Mouse (Mus musculus) embryonic stem cell, embryonic (primary cell): ENCODE results near the gene Wdr45b.
"Not testable (repeated sequence)": the region's sequence is repeated elsewhere in the genome, so short reads cannot be mapped to it uniquely, and the experiment has no call there.

Experiments used
- CTCF ChIA-PET, 4 experiments: fragments of 300-600 bp in 2 of 4; fragments of 350-600 bp in 2 of 4; sonication (Branson Sonifier 250); formaldehyde crosslinking; loops; one replicate each; lab custom pipeline; 2022; ENCODE audit warnings: inconsistent platforms in 2 of 4; lab: Charles Lee
- POLR2A ChIA-PET, 4 experiments: fragments of 300-600 bp in 2 of 4; fragments of 350-600 bp in 2 of 4; sonication (Branson Sonifier 250); formaldehyde crosslinking; loops; one replicate each; lab custom pipeline; 2022; ENCODE audit warnings: antibody characterized with exemption in 4 of 4, inconsistent platforms in 1 of 4; lab: Charles Lee

The Wdr45b gene

GRCm38 (mm10) chr11:121348166-121348565, 6.1 kb downstream of the Wdr45b start:
- ChIA-PET CTCF (interaction anchor here (0.7 to 1.2 kb wide), 6 partner anchors 9 to 1421 kb away, joined by 4 to 10 read pairs (median 5); partner anchors contain the start of gene Narf (in 1 of the 4)), POLR2A (interaction anchor here in 1 of 4 experiments (0.9 to 1.1 kb wide), 2 partner anchors 10 to 15 kb away, joined by 3 read pairs; no protein-coding TSS in a partner anchor)

DNA sequence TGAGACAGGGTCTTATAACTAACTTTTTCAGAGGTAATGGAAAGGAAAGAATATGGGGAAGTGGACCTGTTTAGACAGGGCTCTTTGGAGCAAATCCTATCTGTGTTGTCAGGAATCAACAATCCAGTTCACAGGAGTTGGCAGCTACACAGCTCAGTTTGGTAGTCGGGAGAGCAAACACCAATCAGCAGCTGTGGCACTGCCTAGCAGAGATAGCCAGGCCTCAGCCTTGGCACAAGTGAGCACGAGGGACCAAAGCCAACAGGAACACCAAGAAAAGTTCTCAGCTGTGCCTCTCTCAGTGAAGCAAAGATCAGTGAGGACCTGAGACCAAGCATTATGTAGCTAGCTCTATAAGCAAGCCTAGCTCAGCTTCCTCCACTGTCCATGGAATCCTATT, 7.2 kb downstream of the Wdr45b start:
- CTCF ChIA-PET = interaction anchor here in 1 of 4 experiments (0.7 kb wide), 1 partner anchor 110 kb away, joined by 3 read pairs; no protein-coding TSS in a partner anchor
- POLR2A ChIA-PET = interaction anchor here in 2 of 4 experiments (0.7 to 1.9 kb wide), 3 partner anchors 8 to 41 kb away, joined by 3 to 6 read pairs (median 3); partner anchors contain the start of gene Rab40b (in 1 of the 2)

DNA sequence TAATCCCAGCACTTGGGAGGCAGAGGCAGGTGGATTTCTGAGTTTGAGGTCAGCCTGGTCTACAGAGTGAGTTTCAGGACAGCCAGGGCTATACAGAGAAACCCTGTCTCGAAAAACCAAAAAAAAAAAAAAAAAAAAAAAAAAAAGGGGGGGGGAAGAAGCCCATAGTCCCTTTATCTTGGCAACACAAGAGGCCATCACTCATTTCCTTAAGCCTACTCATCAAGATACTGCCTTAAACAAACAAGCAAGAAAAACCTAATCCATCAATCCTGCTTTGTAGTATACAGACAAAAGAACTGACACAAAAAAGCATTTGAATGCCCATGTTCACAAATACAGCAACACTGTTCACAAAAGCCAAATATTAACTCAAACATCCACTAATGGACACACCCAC, 11.8 kb downstream of the Wdr45b start:
- CTCF ChIA-PET = not testable (repeated sequence)
- POLR2A ChIA-PET = interaction anchor here in 3 of 4 experiments (0.8 to 1.6 kb wide), 4 partner anchors 12 to 166 kb away, joined by 3 to 5 read pairs (median 4); partner anchors contain the start of genes Wdr45b (in 2 of the 3) and Fn3krp (in 1 of the 3)

DNA sequence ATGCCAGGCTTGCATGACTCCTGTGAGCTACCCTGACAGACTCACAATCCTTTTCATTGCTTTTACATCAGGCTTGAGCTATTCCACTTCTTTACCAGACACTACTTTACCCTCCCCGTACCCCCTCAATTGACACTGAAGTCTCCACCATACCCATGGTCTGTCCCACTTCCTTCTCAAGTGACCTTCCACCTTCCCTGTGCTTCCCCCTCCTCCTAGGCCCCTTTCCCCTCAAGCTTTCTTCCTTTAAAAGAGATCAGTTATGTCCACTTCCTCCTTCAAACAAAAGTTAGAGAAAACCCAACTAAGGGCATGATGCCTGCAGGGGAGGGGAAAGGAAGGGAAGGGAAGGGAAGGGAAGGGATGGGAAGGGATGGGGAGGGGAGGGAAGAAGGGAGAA, 14.0 kb downstream of the Wdr45b start:
- ChIA-PET POLR2A (interaction anchor here in 1 of 4 experiments (0.6 to 1.6 kb wide), 6 partner anchors 10 to 754 kb away, joined by 3 to 5 read pairs (median 4); no protein-coding TSS in a partner anchor), CTCF (interaction anchor here in 1 of 4 experiments (1.1 kb wide), 1 partner anchor 8 kb away, joined by 3 read pairs; no protein-coding TSS in a partner anchor)

DNA sequence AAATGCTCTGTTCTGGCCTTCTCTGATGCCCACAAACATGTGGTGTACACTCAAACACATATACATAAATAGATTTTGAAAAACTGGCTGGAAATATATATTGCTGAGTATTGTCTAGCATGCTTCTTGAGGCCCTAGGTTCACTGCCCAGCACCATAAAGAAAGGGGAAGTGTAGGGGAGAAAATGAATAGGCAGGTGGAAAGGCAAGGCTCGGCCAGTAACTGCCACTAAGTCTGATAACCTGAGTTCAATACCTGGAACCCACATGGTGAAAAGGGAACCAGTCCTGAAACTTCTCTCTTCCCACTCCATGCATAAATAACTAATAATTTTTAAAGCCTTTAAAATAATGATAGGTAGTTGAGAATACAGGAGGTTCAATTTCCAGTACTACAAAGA, 14.6 kb downstream of the Wdr45b start:
- CTCF ChIA-PET = interaction anchor here in 1 of 4 experiments (1.1 kb wide), 1 partner anchor 9 kb away, joined by 3 read pairs; no protein-coding TSS in a partner anchor
- POLR2A ChIA-PET = interaction anchor here in 1 of 4 experiments (1.2 to 4.7 kb wide), 4 partner anchors 10 to 19 kb away, joined by 3 to 29 read pairs (median 4); partner anchors contain the start of gene Wdr45b

GRCm38 (mm10) chr11:121331641-121332040, 22.6 kb downstream of the Wdr45b start:
- ChIA-PET CTCF (interaction anchor here in 1 of 4 experiments (1.1 kb wide), 1 partner anchor 23 kb away, joined by 3 read pairs; no protein-coding TSS in a partner anchor), POLR2A (interaction anchor here in 2 of 4 experiments (1.1 to 3.9 kb wide), 4 partner anchors 22 to 30 kb away, joined by 3 to 12 read pairs (median 3); partner anchors contain the start of gene Wdr45b (in 1 of the 2))

GRCm38 (mm10) chr11:121328619-121329018, 25.6 kb downstream of the Wdr45b start:
- ChIA-PET CTCF (no interaction called here), POLR2A (interaction anchor here in 1 of 4 experiments (0.8 kb wide), 1 partner anchor 15 kb away, joined by 3 read pairs; no protein-coding TSS in a partner anchor)

DNA sequence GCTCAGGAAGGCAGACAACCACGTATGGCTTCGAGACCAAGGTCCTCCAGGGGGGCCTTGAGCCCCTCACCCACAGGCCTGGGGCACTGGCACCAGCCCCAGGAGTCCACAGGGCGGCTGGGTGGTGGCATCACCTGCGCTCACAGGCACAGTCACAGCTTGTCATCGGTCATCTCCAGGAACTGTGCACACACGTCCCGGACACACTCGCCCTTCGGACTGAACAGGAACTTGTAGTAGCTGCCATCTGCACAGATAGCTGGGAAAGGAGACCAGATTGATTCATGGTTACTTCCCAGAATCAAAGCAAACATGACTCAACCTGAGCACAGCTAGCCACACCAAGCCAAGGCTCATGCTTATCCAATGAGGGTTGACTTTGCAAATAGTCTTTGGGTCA, 26.0 kb downstream of the Wdr45b start:
- ChIA-PET POLR2A (interaction anchor here in 1 of 4 experiments (0.6 kb wide), 1 partner anchor 144 kb away, joined by 3 read pairs; no protein-coding TSS in a partner anchor), CTCF (no interaction called here)

- CTCF ChIA-PET = interaction anchor here in 2 of 4 experiments (0.6 to 0.7 kb wide), 2 partner anchors 27 to 57 kb away, joined by 3 read pairs; no protein-coding TSS in a partner anchor
- POLR2A ChIA-PET = interaction anchor here (0.6 to 1.5 kb wide), 7 partner anchors 11 to 181 kb away, joined by 3 to 5 read pairs (median 3); partner anchors contain the start of genes Wdr45b (in 2 of the 4), Rab40b (in 1 of the 4) and Tex19.1 (in 1 of the 4)
Observed at GRCm38 (mm10) chr11:121326681-121327080, 27.6 kb downstream of the Wdr45b start.

DNA sequence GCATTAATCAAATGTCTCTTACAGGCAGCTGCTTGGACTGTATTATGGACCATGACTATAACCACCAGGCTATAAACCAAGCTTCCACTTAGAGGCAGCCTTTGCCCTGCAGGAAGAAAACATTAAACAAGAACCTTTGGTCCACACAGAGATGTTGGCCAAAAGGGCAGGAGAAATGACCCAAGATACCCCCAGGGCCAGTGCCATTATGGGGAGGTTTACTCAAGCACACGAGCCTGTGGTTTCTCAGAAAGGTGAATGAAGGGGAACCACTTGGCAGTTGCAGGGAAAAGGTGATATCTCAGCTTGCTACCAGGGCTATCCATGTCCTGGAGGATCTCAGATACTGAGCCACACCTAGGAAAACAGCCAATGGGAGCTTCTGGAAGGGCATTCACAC, 28.2 kb downstream of the Wdr45b start:
- ChIA-PET CTCF (interaction anchor here in 2 of 4 experiments (0.6 to 0.7 kb wide), 2 partner anchors 26 to 57 kb away, joined by 3 read pairs; no protein-coding TSS in a partner anchor), POLR2A (interaction anchor here in 2 of 4 experiments (0.7 to 1.5 kb wide), 6 partner anchors 12 to 185 kb away, joined by 3 to 10 read pairs (median 3); partner anchors contain the start of genes Rab40b (in 1 of the 2) and Wdr45b (in 1 of the 2))

- CTCF ChIA-PET = not testable (repeated sequence)
Observed at GRCm38 (mm10) chr11:121307712-121308111, 46.5 kb downstream of the Wdr45b start.

DNA sequence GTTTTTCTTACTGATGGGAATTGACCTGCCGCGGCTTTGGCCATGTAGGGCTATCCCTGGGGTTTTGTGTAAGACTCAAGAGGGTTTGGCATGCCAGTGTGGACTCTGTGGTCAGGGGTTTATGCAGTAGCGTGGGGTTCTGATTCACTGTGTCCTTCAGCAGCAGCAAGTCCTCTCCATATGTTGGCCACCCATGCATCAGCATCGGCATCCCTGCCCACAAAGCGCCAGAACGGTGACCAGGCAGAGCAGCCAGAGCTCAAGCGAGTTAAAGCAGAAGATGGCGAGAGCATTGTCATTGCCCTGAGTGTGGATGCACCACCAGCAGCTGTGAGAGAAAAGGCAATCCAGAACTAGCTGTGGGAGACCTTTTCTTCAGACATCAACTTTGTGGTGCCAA, 47.6 kb downstream of the Wdr45b start:
- POLR2A ChIA-PET = interaction anchor here in 1 of 4 experiments (1.3 kb wide), 1 partner anchor 70 kb away, joined by 4 read pairs; the partner anchor contains the start of gene Narf
- CTCF ChIA-PET = interaction anchor here in 1 of 4 experiments (1.2 kb wide), 1 partner anchor 70 kb away, joined by 4 read pairs; no protein-coding TSS in a partner anchor

More at GRCm38 (mm10) chr11:121307712-121308111, 46.5 kb downstream of the Wdr45b start:
- POLR2A ChIA-PET = not testable (repeated sequence)

DNA sequence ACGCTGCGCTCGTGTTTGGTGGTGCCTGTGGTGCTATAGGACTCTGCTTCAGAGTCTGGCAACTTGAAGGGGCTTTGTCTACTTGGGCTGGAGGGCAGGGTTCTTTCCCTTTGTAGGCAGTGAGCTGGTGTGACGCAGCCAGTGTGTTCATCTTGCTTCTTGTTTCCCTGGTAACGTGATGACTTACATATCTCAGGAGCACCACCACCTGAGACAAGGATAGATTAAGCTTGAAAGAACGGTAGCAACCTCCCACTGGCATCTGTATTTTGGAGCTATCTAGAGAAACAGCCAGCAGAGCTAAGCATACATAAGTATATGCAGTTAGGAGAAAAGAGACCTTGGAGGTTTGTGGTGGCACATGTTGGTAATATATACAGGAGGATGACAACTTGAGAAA, 48.9 kb downstream of the Wdr45b start:
- ChIA-PET CTCF (interaction anchor here in 3 of 4 experiments (0.6 to 0.7 kb wide), 4 partner anchors 110 to 428 kb away, joined by 3 to 8 read pairs (median 3); no protein-coding TSS in a partner anchor), POLR2A (interaction anchor here in 2 of 4 experiments (0.6 to 1.4 kb wide), 7 partner anchors 15 to 404 kb away, joined by 3 to 6 read pairs (median 4); partner anchors contain the start of genes Narf (in 1 of the 2) and Tex19.1 (in 1 of the 2))

GRCm38 (mm10) chr11:121300265-121300664, 54.0 kb downstream of the Wdr45b start:
- ChIA-PET CTCF (interaction anchor here in 2 of 4 experiments (0.6 to 1.0 kb wide), 3 partner anchors 20 to 247 kb away, joined by 3 to 7 read pairs (median 5); no protein-coding TSS in a partner anchor), POLR2A (interaction anchor here in 3 of 4 experiments (0.7 to 1.3 kb wide), 7 partner anchors 9 to 277 kb away, joined by 3 read pairs; partner anchors contain the start of gene Wdr45b (in 1 of the 3))

- ChIA-PET CTCF (interaction anchor here in 1 of 4 experiments (0.8 kb wide), 1 partner anchor 29 kb away, joined by 3 read pairs; no protein-coding TSS in a partner anchor), POLR2A (interaction anchor here in 1 of 4 experiments (0.6 to 1.1 kb wide), 3 partner anchors 11 to 61 kb away, joined by 3 to 7 read pairs (median 4); partner anchors contain the start of gene Narf)
Observed at GRCm38 (mm10) chr11:121298493-121298892, 55.8 kb downstream of the Wdr45b start.

- ChIA-PET CTCF (no interaction called here), POLR2A (interaction anchor here in 1 of 4 experiments (1.2 to 1.4 kb wide), 2 partner anchors 8 to 38 kb away, joined by 3 read pairs; no protein-coding TSS in a partner anchor)
Observed at GRCm38 (mm10) chr11:121294771-121295170, 59.5 kb downstream of the Wdr45b start.

GRCm38 (mm10) chr11:121289859-121290258, 64.4 kb downstream of the Wdr45b start:
- CTCF ChIA-PET = no interaction called here
- POLR2A ChIA-PET = interaction anchor here in 2 of 4 experiments (0.7 to 1.1 kb wide), 2 partner anchors 31 to 291 kb away, joined by 3 to 4 read pairs; no protein-coding TSS in a partner anchor

DNA sequence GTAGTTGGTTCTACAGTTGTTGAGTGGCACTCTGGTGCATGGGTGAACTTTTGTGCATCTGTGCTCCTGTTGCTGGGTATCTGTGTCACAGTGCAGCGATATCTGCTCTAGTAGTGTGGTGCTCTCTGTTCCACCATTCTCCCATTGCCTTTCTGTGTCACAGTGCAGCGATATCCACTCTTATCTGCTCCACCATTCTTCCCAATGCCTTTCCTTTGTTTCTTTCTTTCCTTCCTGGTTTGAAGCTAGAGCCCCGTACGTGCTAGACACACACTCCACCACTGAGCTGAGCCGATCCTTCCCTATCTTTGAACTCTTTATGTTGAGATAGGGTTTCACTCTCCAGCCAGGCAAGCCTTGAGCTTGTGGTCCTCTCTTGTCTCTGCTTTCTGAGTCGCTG, 71.3 kb downstream of the Wdr45b start:
- POLR2A ChIA-PET = interaction anchor here in 3 of 4 experiments (0.6 to 2.9 kb wide), 14 partner anchors 9 to 182 kb away, joined by 3 to 8 read pairs (median 4); partner anchors contain the start of genes Foxk2 (in 2 of the 3), Narf (in 2 of the 3) and Wdr45b (in 1 of the 3)
- CTCF ChIA-PET = interaction anchor here in 1 of 4 experiments (1.2 kb wide), 1 partner anchor 46 kb away, joined by 5 read pairs; the partner anchor contains the start of gene Narf
